Mouse (Mus musculus): Measurements from ENCODE around the gene Fam160b1. TPM values are rescaled to one million over a fixed set of nuclear protein-coding genes. Genes with fewer than 3 reads are reported as not detected.

Gene Fam160b1
- 36.9 TPM for polyA plus RNA-seq (2014; fragmentation: Illumina TruSeq; extraction: RNeasy Lipid Tissue Mini Kit (QIAGEN cat#74804))

GRCm38 (mm10) chr19:57360341-57361130, at the start of gene Fam160b1:
TSS of gene Fam160b1 (plus strand) at chr19:57360680.

GRCm38 (mm10) chr19:57314346-57315012, 46.0 kb upstream of the Fam160b1 start, which contains the start of gene Ablim1:
TSS of gene Ablim1 (minus strand) at chr19:57314919.

Other genes with a start within 250 kb of the Fam160b1 start
- 92.9 TPM for gene Ablim1, start 45.8 kb upstream of the Fam160b1 start, polyA plus RNA-seq (2014; fragmentation: Illumina TruSeq; extraction: RNeasy Lipid Tissue Mini Kit (QIAGEN cat#74804))
- 20.3 TPM for gene Trub1, start 92.2 kb downstream of the Fam160b1 start, polyA plus RNA-seq (2014; fragmentation: Illumina TruSeq; extraction: RNeasy Lipid Tissue Mini Kit (QIAGEN cat#74804))